Mouse (Mus musculus) G1E (cell line): ENCODE results near the gene Dnaaf1.

ENCODE experiments used
- CTCF ChIP-seq: IDR thresholded peaks from 2 replicates; pipeline ENCODE4 v1.5.1; 2012; ENCODE audit warnings: low read depth, low read length, inconsistent platforms, mixed read lengths
- GATA1 ChIP-seq: IDR thresholded peaks from 2 replicates; pipeline ENCODE4 v1.6.1; 2012; ENCODE audit warnings: borderline replicate concordance, low read length, inconsistent platforms, mixed read lengths
- GATA2 ChIP-seq: IDR thresholded peaks from 2 replicates; pipeline ENCODE4 v1.6.1; 2012; ENCODE audit warnings: low read depth, low read length, inconsistent platforms, borderline replicate concordance
- POLR2AphosphoS5 ChIP-seq: IDR thresholded peaks from 2 replicates; pipeline ENCODE4 v1.6.1; 2012; ENCODE audit warnings: low read depth, low read length, inconsistent platforms; ENCODE audit not compliant: insufficient replicate concordance
- TAL1 ChIP-seq: conservative IDR thresholded peaks from 2 replicates; pipeline ENCODE4 v1.6.1; 2012; ENCODE audit warnings: low read depth, low read length, inconsistent platforms, mixed read lengths

DNA sequence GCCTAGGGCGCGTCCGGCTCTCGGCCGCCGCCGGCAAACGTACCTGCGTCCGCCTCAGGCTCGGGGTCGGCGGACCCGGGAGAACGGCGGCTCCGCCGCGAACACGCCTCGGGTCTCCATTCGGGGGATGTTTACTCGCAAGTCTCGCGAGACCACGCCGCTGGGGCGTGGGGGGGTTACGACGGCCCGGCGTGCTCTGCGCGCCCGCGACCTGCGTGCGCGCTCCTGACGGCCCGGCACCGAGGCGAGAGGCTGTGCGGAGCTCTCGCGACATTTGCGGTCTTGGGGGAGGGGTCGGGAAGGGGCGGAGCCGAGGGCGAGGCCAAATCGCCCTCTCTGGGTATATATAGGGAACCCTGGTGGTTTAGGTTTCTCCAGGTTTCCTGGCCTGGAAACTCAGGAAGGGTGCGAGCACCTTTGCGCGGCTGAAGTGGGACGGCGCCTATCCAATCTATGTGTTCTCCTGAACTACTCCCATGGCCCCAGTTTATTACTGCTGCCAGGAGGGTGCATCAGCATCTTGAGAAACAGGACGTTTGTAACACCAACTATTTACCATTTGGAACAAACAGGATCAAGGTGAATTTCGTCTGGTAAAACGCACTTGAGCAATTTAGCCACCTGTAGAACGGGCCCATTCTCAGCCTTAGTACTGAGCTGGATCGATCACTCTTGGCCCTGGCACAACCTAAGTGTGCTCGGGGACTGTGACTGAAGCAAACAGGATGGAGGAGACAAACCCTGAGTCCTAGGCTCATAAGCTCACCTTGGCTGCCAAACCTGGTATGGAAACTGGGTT is 16.2 kb upstream of the Dnaaf1 start, which contains the start of gene Mbtps1:
- TF ChIP-seq CTCF (no peak), TAL1 (no peak), POLR2AphosphoS5 (no peak), GATA1 (no peak), GATA2 (no peak)
